Comparison of ENCODE assay signal across 13 mouse cellular contexts in the genomic region with DNA sequence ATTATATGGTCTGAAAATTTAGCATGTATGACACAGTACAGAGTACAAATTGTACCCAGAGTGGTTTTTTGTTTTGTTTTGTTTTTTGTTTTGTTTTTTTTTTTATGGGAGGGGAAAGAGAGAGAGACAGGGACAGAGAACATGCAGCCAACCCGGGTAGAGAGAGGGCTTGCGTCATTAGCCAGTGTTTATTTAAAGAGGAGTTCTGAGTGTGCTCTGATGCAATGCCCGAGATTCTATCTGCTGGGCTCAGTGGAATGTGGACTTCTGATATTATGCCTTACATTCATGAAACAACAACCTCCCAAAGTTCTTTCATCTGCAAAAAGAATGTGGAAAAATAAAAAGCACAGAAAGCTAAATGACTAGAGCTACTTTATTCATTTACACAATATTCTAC. TPM values are rescaled to one million over a fixed set of nuclear protein-coding genes. Genes with fewer than 3 reads are reported as not detected.
A peak's percentile ranks its signal among the peaks of the same experiment; 100 is the strongest.
DNase-seq lines count a peak whose midpoint lies in the region; ATAC-seq and TF ChIP-seq lines count a peak whose summit lies in the region.
"Had no signal": no experiment of that assay in that cellular context is flagged by ENCODE, and none has a peak within 500 bp of the region (broad histone marks: within the 10 kb centered on the region; RNA-seq: fewer than 3 reads in every experiment).

No protein-coding gene starts in this region.

- no peak for ATAC-seq in kidney, postnatal 0 days (replicated peaks; ENCODE audit: low FRiP score, low read depth)
- ATAC-seq in CD4-positive, CD25-positive, alpha-beta regulatory T cell, adult 4 months: no peak
- ATAC-seq: midbrain, embryonic 15.5 days had no signal

- H3K9ac ChIP-seq in kidney, postnatal 0 days (ENCODE audit: low read depth, low read length): no peak overlapping the region
- H3K9ac ChIP-seq: hindbrain, embryonic 15.5 days; limb, embryonic 15.5 days; midbrain, embryonic 15.5 days had no signal

- H3K36me3 ChIP-seq in kidney, postnatal 0 days (ENCODE audit: insufficient read depth, low read length): no peaks in the 10 kb centered on the region
- H3K36me3 ChIP-seq: hindbrain, embryonic 15.5 days; limb, embryonic 15.5 days; midbrain, embryonic 15.5 days had no signal

- peak overlapping the region; percentile 84 for H3K27ac ChIP-seq in gastrocnemius, adult 2 months
- H3K27ac ChIP-seq in kidney, postnatal 0 days: no peak overlapping the region
- H3K27ac ChIP-seq: limb, embryonic 15.5 days; midbrain, embryonic 15.5 days had no signal

- intact Hi-C loops in gastrocnemius, adult 2 months (cut with DNase I): no loop called here
- intact Hi-C loops in gastrocnemius, postnatal 36 days (cut with DNase I): no loop called here

- peak; percentile 57 for DNase-seq in gastrocnemius, adult 2 months
- no peak for DNase-seq in gastrocnemius, postnatal 36 days
- DNase-seq in kidney, postnatal 0 days (ENCODE audit: low spot score): peak; percentile 71
- no peak for DNase-seq in kidney, postnatal 4 days
- peak; percentile 78 for DNase-seq in NIH3T3 (ENCODE audit: low read depth)
- peak; percentile 63 for DNase-seq in lung, postnatal 10 days
- DNase-seq in cerebellum, postnatal 4 days (ENCODE audit: low spot score in 2 of 2): no peak
- DNase-seq: right cerebral cortex, postnatal 14 days; thymus, postnatal 25 days had no signal

- peaks cover under 1% of the 10 kb centered on the region; the same call in 1 of the 2 replicates for H3K4me1 ChIP-seq in kidney, postnatal 0 days (replicated peaks; ENCODE audit: insufficient read depth, low read length)

- no peaks in the 10 kb centered on the region for H3K27me3 ChIP-seq in kidney, postnatal 0 days (ENCODE audit: insufficient read depth, low read length)
- H3K27me3 ChIP-seq: hindbrain, embryonic 15.5 days; limb, embryonic 15.5 days; midbrain, embryonic 15.5 days had no signal

- peak overlapping the region; percentile 34; the same call in 1 of the 2 replicates for H3K4me3 ChIP-seq in gastrocnemius, adult 2 months
- H3K4me3 ChIP-seq in kidney, postnatal 0 days (replicated peaks; ENCODE audit: low read depth, low read length): no peak overlapping the region
- H3K4me3 ChIP-seq: hindbrain, embryonic 15.5 days; limb, embryonic 15.5 days; midbrain, embryonic 15.5 days had no signal

- H3K9me3 ChIP-seq in kidney, postnatal 0 days (replicated peaks; ENCODE audit: low read length): no peaks in the 10 kb centered on the region
- H3K9me3 ChIP-seq: hindbrain, embryonic 15.5 days; limb, embryonic 15.5 days; midbrain, embryonic 15.5 days had no signal

- WGBS in kidney, postnatal 0 days: 12% methylated on average over 3 of the region's 3 CpGs

- TF ChIP-seq CTCF in gastrocnemius, adult 2 months (IDR thresholded peaks at IDR 0.05): no peak
- no peak for TF ChIP-seq CTCF in kidney, postnatal 0 days (IDR thresholded peaks at IDR 0.05; ENCODE audit: low read depth)

- no peak overlapping the region for H3K4me2 ChIP-seq in kidney, postnatal 0 days (ENCODE audit: low read length)
- H3K4me2 ChIP-seq: hindbrain, embryonic 15.5 days; limb, embryonic 15.5 days; midbrain, embryonic 15.5 days had no signal

RNA-seq across cellular contexts. Expression of a gene that starts 9.2 kb away (rescaled TPM):
- total RNA-seq in gastrocnemius, adult 2 months (2021): 100 to 1,000 TPM; 286 to 331 TPM
- 100 to 1,000 TPM; 264 to 276 TPM for total RNA-seq in gastrocnemius, postnatal 36 days (2021)
- 21.6 and 26.8 TPM in 2 replicates for polyA plus RNA-seq in kidney, postnatal 0 days (2015; fragmentation: Nextera tagmentation; extraction: Ambion mirVana)
- polyA plus RNA-seq in CD4-positive, CD25-positive, alpha-beta regulatory T cell, adult 4 months (2017; shearing (Covaris generic)): 10 to 100 TPM; 48.4 to 51.4 TPM

RNA-seq across cellular contexts. Expression of a gene that starts 45.7 kb away (rescaled TPM):
- 10 to 100 TPM; 17.1 to 22.0 TPM for total RNA-seq in gastrocnemius, adult 2 months (2021)
- total RNA-seq in gastrocnemius, postnatal 36 days (2021): 10 to 100 TPM in 1 of 2 experiments, 1 to 10 TPM in 1; 9.9 to 17.6 TPM
- polyA plus RNA-seq in kidney, postnatal 0 days (2015; fragmentation: Nextera tagmentation; extraction: Ambion mirVana): 59.1 and 63.8 TPM in 2 replicates
- polyA plus RNA-seq in CD4-positive, CD25-positive, alpha-beta regulatory T cell, adult 4 months (2017; shearing (Covaris generic)): 10 to 100 TPM; 55.3 to 67.5 TPM

Comparison
In these comparisons a context has a peak if more than half of its experiments do, and no peak if none do; other contexts are left out.
1. DNase-seq: peak in gastrocnemius, adult 2 months (single experiment), kidney, postnatal 0 days (single experiment), NIH3T3 (single experiment) and lung, postnatal 10 days (single experiment); none in gastrocnemius, postnatal 36 days (0 of 2), kidney, postnatal 4 days (0 of 2) and cerebellum, postnatal 4 days (0 of 2).